8 mouse cellular contexts compared by ENCODE assay signal in genomic region chr3:40798500-40798899, GRCm38 (mm10). TPM values are rescaled to one million over a fixed set of nuclear protein-coding genes. Genes with fewer than 3 reads are reported as not detected.
A peak's percentile ranks its signal among the peaks of the same experiment; 100 is the strongest.
DNase-seq lines count a peak whose midpoint lies in the region; ATAC-seq and TF ChIP-seq lines count a peak whose summit lies in the region.

No protein-coding gene starts in this region.

- peak; percentile 69 for DNase-seq in kidney, adult 2 months
- peak; percentile 40 for DNase-seq in Muller cell, postnatal 12 days (ENCODE audit: inconsistent ontology term)
- DNase-seq in cerebellum, adult 9-11 months, result peak; percentile 18
- peak; percentile 14 to 38 for DNase-seq in heart, postnatal 36 days
- peak; percentile 56 for DNase-seq in liver, embryonic 11.5 days (ENCODE audit: low spot score)
- peak; percentile 48 to 68 for DNase-seq in natural killer cell, adult 2 months (ENCODE audit: low spot score in 2 of 2)
- DNase-seq in thymus, postnatal 25 days, result peak; percentile 69

- H3K4me3 ChIP-seq in kidney, adult 2 months (ENCODE audit: insufficient read depth, low read depth, low read length), result no peak overlapping the region
- no peak overlapping the region for H3K4me3 ChIP-seq in kidney, embryonic 15.5 days (replicated peaks)
- H3K4me3 ChIP-seq in liver, embryonic 11.5 days (ENCODE audit: low read depth, low read length), result no peak overlapping the region

- H3K36me3 ChIP-seq in kidney, adult 2 months (ENCODE audit: control insufficient read depth, insufficient read depth, low read length), result no peaks in the 10 kb centered on the region
- peaks cover 11% of the 10 kb centered on the region for H3K36me3 ChIP-seq in kidney, embryonic 15.5 days
- peaks cover 6% of the 10 kb centered on the region for H3K36me3 ChIP-seq in liver, embryonic 11.5 days (ENCODE audit: control insufficient read depth, insufficient read depth, low read length)

- H3K27me3 ChIP-seq in kidney, adult 2 months (replicated peaks; ENCODE audit: control insufficient read depth, insufficient read depth, low read length), result no peaks in the 10 kb centered on the region
- H3K27me3 ChIP-seq in kidney, embryonic 15.5 days, result no peaks in the 10 kb centered on the region
- H3K27me3 ChIP-seq in liver, embryonic 11.5 days (replicated peaks; ENCODE audit: control insufficient read depth, insufficient read depth, low read length), result no peaks in the 10 kb centered on the region

- H3K9me3 ChIP-seq in kidney, embryonic 15.5 days (replicated peaks), result no peaks in the 10 kb centered on the region
- no peaks in the 10 kb centered on the region for H3K9me3 ChIP-seq in liver, embryonic 11.5 days (ENCODE audit: control insufficient read depth, low read length)

- 47% methylated on average over 7 of the region's 7 CpGs for WGBS in kidney, adult 2 months
- 40% methylated on average over 7 of the region's 7 CpGs for WGBS in kidney, embryonic 15.5 days
- 30% methylated on average over 7 of the region's 7 CpGs for WGBS in liver, embryonic 11.5 days

- no peak for TF ChIP-seq POLR2A in kidney, adult 2 months (IDR thresholded peaks at IDR 0.05; ENCODE audit: low read depth, low read length)

- no peak for ATAC-seq in kidney, embryonic 15.5 days (replicated peaks; ENCODE audit: low FRiP score)
- ATAC-seq in liver, embryonic 11.5 days (replicated peaks; ENCODE audit: low FRiP score), result 0 out of 2 replicates have a peak, but pooled peaks have one; percentile 45

- TF ChIP-seq CTCF in kidney, adult 2 months (conservative IDR thresholded peaks at IDR 0.05; ENCODE audit: insufficient read depth, insufficient read length, low read depth, low read length), result peak; percentile 70

- H3K4me1 ChIP-seq in kidney, adult 2 months (ENCODE audit: control insufficient read depth, insufficient read depth, low read length), result peaks cover 3% of the 10 kb centered on the region; the same call in 1 of the 2 replicates
- peaks cover 14% of the 10 kb centered on the region for H3K4me1 ChIP-seq in kidney, embryonic 15.5 days
- H3K4me1 ChIP-seq in liver, embryonic 11.5 days (replicated peaks; ENCODE audit: control insufficient read depth, insufficient read depth, low read length), result peaks cover 11% of the 10 kb centered on the region

- H3K9ac ChIP-seq in kidney, embryonic 15.5 days, result no peak overlapping the region
- H3K9ac ChIP-seq in liver, embryonic 11.5 days (ENCODE audit: low read depth, low read length), result no peak overlapping the region

- intact Hi-C loops in heart, postnatal 36 days (cut with DNase I), result no loop called here

- no peak overlapping the region for H3K27ac ChIP-seq in kidney, adult 2 months (ENCODE audit: insufficient read depth, low read depth, low read length)
- H3K27ac ChIP-seq in kidney, embryonic 15.5 days, result no peak overlapping the region
- H3K27ac ChIP-seq in liver, embryonic 11.5 days (ENCODE audit: low read depth, low read length), result no peak overlapping the region

- no peak overlapping the region for H3K4me2 ChIP-seq in kidney, embryonic 15.5 days
- H3K4me2 ChIP-seq in liver, embryonic 11.5 days, result peak overlapping the region; percentile 88; the same call in 1 of the 2 replicates

RNA-seq across cellular contexts. Expression of gene Plk4, which starts 1.3 kb away (rescaled TPM):
- 0.81 and 1.7 TPM in 2 replicates for polyA plus RNA-seq in kidney, adult 2 months (2012; rRNA removed)
- 57.8 and 61.8 TPM in 2 replicates for polyA plus RNA-seq in kidney, embryonic 15.5 days (2015; fragmentation: Nextera tagmentation; extraction: Ambion mirVana)
- total RNA-seq in heart, postnatal 36 days (2021), result 1 to 10 TPM; 1.6 to 3.2 TPM
- polyA plus RNA-seq in liver, embryonic 11.5 days (2014; fragmentation: Nextera tagmentation; extraction: Ambion mirVana), result 72.8 and 77.1 TPM in 2 replicates

RNA-seq across cellular contexts. Expression of gene Mfsd8, which starts 48.2 kb away (rescaled TPM):
- polyA plus RNA-seq in kidney, adult 2 months (2012; rRNA removed), result 3.1 and 3.7 TPM in 2 replicates
- 6.7 and 7.1 TPM in 2 replicates for polyA plus RNA-seq in kidney, embryonic 15.5 days (2015; fragmentation: Nextera tagmentation; extraction: Ambion mirVana)
- total RNA-seq in heart, postnatal 36 days (2021), result 10 to 100 TPM; 18.4 to 19.5 TPM
- polyA plus RNA-seq in liver, embryonic 11.5 days (2014; fragmentation: Nextera tagmentation; extraction: Ambion mirVana), result 6.1 and 8.3 TPM in 2 replicates

RNA-seq across cellular contexts. Expression of gene Abhd18, which starts 48.3 kb away (rescaled TPM):
- 5.5 and 6.0 TPM in 2 replicates for polyA plus RNA-seq in kidney, adult 2 months (2012; rRNA removed)
- polyA plus RNA-seq in kidney, embryonic 15.5 days (2015; fragmentation: Nextera tagmentation; extraction: Ambion mirVana), result 8.7 and 10.2 TPM in 2 replicates
- total RNA-seq in heart, postnatal 36 days (2021), result 10 to 100 TPM; 93.5 to 99.1 TPM
- polyA plus RNA-seq in liver, embryonic 11.5 days (2014; fragmentation: Nextera tagmentation; extraction: Ambion mirVana), result 7.7 and 8.1 TPM in 2 replicates

RNA-seq across cellular contexts. Expression of gene Hspa4l, which starts 54.2 kb away (rescaled TPM):
- polyA plus RNA-seq in kidney, adult 2 months (2012; rRNA removed), result 6.5 and 8.1 TPM in 2 replicates
- 8.1 and 10.3 TPM in 2 replicates for polyA plus RNA-seq in kidney, embryonic 15.5 days (2015; fragmentation: Nextera tagmentation; extraction: Ambion mirVana)
- 10 to 100 TPM; 49.8 to 59.0 TPM for total RNA-seq in heart, postnatal 36 days (2021)
- polyA plus RNA-seq in liver, embryonic 11.5 days (2014; fragmentation: Nextera tagmentation; extraction: Ambion mirVana), result 22.4 and 25.9 TPM in 2 replicates

Comparison
In these comparisons a context has a peak if more than half of its experiments do, and no peak if none do; other contexts are left out.
1. RNA of gene Plk4, which starts 1.3 kb away (polyA plus RNA-seq): 72.8 to 77.1 TPM in liver, embryonic 11.5 days and 57.8 to 61.8 TPM in kidney, embryonic 15.5 days; 0.81 to 1.7 TPM in kidney, adult 2 months; every median in the first group is over 10 times any median in the second.
2. DNase-seq: peak in every context shown above with its lines; median percentile 69 in kidney, adult 2 months; 69 in thymus, postnatal 25 days; 58 in natural killer cell, adult 2 months; 56 in liver, embryonic 11.5 days; 40 in Muller cell, postnatal 12 days; 26 in heart, postnatal 36 days; 18 in cerebellum, adult 9-11 months.